Mouse (Mus musculus) intestine, postnatal 0 days (tissue): ENCODE measurements around the gene Hnrnpd. TPM values are rescaled to one million over a fixed set of nuclear protein-coding genes. Genes with fewer than 3 reads are reported as not detected.

Experiments used
- ATAC-seq: fragments of 200-750 bp; cut with Nextera tagmentation; 2 replicates; pipeline ENCODE4 v1.8.0; 2017; ENCODE audit warnings: mild to moderate bottlenecking, moderate TSS enrichment, moderate library complexity
- H3K27ac ChIP-seq: fragments of 300-500 bp; sonication (generic); 2 replicates; pipeline ENCODE4 v1.5.1; 2014; ENCODE audit warnings: mild to moderate bottlenecking, low read depth, low read length, moderate library complexity
- H3K27me3 ChIP-seq: fragments of 300-500 bp; sonication (generic); replicated peaks from 2 replicates; pipeline ENCODE4 v1.6.1; 2014; ENCODE audit warnings: low read length, mixed read lengths; ENCODE audit not compliant: control insufficient read depth, insufficient read depth
- H3K36me3 ChIP-seq: fragments of 300-500 bp; sonication (generic); 2 replicates; pipeline ENCODE4 v1.6.1; 2014; ENCODE audit warnings: mild to moderate bottlenecking, moderate library complexity; ENCODE audit not compliant: control insufficient read depth, insufficient read depth
- H3K4me1 ChIP-seq: fragments of 300-500 bp; sonication (generic); replicated peaks from 2 replicates; pipeline ENCODE4 v1.6.1; 2014; ENCODE audit warnings: antibody characterized with exemption, low read length, mixed read lengths; ENCODE audit not compliant: control insufficient read depth, insufficient read depth
- H3K4me2 ChIP-seq: fragments of 300-500 bp; sonication (generic); replicated peaks from 2 replicates; pipeline ENCODE4 v1.6.1; 2014; ENCODE audit warnings: low read depth, mild to moderate bottlenecking, moderate library complexity
- H3K4me3 ChIP-seq: fragments of 300-500 bp; sonication (generic); 2 replicates; pipeline ENCODE4 v1.5.1; 2014; ENCODE audit warnings: low read depth, low read length
- H3K9ac ChIP-seq: fragments of 300-500 bp; sonication (generic); 2 replicates; pipeline ENCODE4 v1.6.1; 2014; ENCODE audit warnings: mild to moderate bottlenecking, low read depth, low read length
- H3K9me3 ChIP-seq: fragments of 300-500 bp; sonication (generic); 2 replicates; pipeline ENCODE4 v1.6.1; 2016; ENCODE audit warnings: mixed run types; ENCODE audit not compliant: control insufficient read depth
- CTCF ChIP-seq: sonication (generic); IDR thresholded peaks from 2 replicates; pipeline ENCODE4 v1.5.1; 2016; ENCODE audit warnings: low read depth, mild to moderate bottlenecking, control low read depth, antibody characterized with exemption, moderate library complexity
- WGBS: fragments of 180-500 bp; shearing (Covaris S2); extraction: QIAGEN DNeasy Blood & Tissue Kit; methylation state at CpG from one replicate; pipeline ENCODE4 v1.1.7; 2014; 5-methylcytosine and 5-hydroxymethylcytosine counted together
- polyA plus RNA-seq: library from polyadenylated mRNA; unstranded; fragments of >200 nt; fragmentation: Nextera tagmentation; extraction: Ambion mirVana; gene quantifications from 2 replicates; pipeline ENCODE4 v1.2.1, GENCODE M21; 2015

Gene Hnrnpd
- 66.5 and 67.1 TPM in 2 replicates for polyA plus RNA-seq

DNA sequence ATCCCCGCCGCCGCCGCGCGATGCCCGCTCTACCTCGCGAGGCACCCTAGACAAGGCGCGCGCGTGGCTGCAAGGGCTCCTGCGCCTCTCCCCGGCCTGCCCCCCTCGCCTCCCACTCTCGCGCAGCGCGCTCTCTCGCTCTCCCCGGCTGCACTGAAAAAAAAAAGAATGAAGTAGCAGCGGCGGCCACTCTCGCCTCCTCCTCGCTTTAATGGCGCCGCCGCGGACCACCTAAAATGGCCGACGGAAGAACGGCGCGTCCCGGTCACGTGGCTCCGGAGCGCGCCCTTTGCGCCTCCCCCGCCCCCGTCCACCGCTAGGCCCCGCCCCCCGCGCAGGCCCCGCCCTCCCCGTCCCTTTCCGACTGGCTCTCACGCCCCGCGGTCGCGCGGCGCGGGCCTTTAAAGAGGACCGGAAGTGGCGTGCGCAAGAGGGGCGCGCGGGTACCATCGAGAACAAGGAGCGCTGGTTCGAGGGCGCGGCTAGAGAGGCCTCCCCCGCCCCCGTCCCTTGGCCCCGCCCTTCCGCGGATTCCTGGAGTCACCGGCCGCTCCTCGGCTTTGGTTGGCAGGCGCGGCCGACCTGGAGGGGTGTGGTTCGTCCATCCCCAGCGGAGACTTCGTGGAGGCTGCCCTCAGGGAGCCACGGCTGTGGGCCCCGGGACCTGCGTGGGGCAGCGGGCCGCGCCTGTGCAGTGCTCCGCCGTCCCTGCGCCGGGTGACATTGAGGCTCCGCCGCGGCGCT is at the start of gene Hnrnpd, which contains the start of gene 4930524J08Rik:
TSS of gene Hnrnpd (minus strand) at position 240 of the 744 bp plus-strand sequence.
TSS of gene 4930524J08Rik (plus strand) at position 363 of the 744 bp plus-strand sequence.
- Histone ChIP-seq H3K4me2 (peak within 1 kb of the TSS; percentile 72), H3K36me3 (0 out of 2 replicates have a peak, but pooled peaks cover under 1% of the 10 kb centered on the region), H3K9me3 (no peaks in the 10 kb centered on the region), H3K4me1 (peaks cover 6% of the 10 kb centered on the region), H3K9ac (peak within 1 kb of the TSS; percentile 98), H3K4me3 (peak within 1 kb of the TSS; percentile 98), H3K27ac (peak within 1 kb of the TSS; percentile 99), H3K27me3 (no peaks in the 10 kb centered on the region)
- ATAC-seq: peak; percentile 98
- under 1% methylated on average over 82 of the region's 97 CpGs for WGBS
- peak; percentile 20; the same call in 1 of the 2 replicates for TF ChIP-seq CTCF

DNA sequence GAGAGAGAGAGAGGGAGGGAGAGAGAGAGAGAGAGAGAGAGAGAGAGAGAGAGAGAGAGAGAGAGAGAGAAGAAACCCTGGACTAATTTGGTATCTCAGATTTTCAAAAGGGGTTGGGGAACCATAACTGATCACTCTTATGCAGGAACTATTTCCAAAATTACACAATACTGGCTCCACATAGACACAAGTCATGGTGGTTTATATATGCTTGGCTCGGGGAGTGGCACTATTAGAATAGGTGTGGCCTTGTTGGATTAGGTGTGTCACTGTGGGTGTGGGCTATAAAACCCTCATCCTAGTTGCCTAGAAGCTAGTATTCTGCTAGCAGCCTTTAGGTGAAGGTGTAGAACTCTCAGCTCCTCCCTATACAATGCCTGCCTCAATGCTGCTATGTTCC is 46.1 kb upstream of the Hnrnpd start:
- Histone ChIP-seq H3K27me3 (no peaks in the 10 kb centered on the region), H3K9ac (no peak overlapping the region), H3K9me3 (no peaks in the 10 kb centered on the region), H3K36me3 (no peaks in the 10 kb centered on the region), H3K27ac (no peak overlapping the region), H3K4me1 (no peaks in the 10 kb centered on the region), H3K4me2 (no peak overlapping the region), H3K4me3 (no peak overlapping the region)
- no peak for ATAC-seq
- no peak for TF ChIP-seq CTCF
- WGBS: 32% methylated on average over 1 of the region's 1 CpGs

DNA sequence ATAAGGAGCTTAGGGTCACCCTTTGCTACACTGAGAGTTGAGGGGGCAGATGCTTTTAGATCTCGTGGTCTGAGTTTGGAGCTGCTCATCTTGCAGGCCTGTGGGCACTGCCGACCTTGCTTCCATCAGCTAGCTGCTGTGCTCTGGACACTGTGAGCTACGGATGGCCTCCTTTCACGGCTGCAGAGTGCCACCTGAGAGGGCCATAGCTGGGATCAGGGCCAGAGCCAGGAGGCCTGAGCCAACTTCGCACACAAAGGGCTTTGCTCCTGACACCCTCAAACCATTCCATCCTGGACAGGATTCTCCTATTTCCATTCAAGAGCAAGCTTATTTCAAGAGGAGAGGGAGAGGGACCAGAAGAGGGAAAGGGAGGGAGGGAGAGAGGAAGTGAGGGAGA is 45.7 kb upstream of the Hnrnpd start:
- Histone ChIP-seq H3K4me2 (no peak overlapping the region), H3K9ac (no peak overlapping the region), H3K27ac (no peak overlapping the region), H3K4me3 (no peak overlapping the region), H3K4me1 (no peaks in the 10 kb centered on the region), H3K9me3 (no peaks in the 10 kb centered on the region), H3K36me3 (no peaks in the 10 kb centered on the region), H3K27me3 (no peaks in the 10 kb centered on the region)
- WGBS: 78% methylated on average over 5 of the region's 5 CpGs
- ATAC-seq: no peak
- TF ChIP-seq CTCF: no peak

DNA sequence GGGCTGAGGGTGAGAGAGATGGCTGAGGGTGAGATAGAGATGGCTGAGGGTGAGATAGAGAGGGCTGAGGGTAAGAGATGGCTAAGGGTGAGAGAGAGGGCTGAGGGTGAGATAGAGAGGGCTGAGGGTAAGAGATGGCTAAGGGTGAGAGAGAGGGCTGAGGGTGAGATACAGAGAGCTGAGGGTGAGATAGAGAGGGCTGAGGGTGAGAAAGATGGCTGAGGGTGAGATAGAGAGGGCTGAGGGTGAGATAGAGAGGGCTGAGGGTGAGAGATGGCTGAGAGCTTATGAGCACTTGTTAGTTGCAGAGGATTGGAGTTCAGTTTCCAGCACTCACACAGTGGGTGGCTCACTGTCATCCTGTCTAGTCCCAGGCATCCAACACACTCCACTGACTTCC is 41.4 kb upstream of the Hnrnpd start:
- no peak for TF ChIP-seq CTCF
- Histone ChIP-seq H3K4me1 (no peaks in the 10 kb centered on the region), H3K27me3 (no peaks in the 10 kb centered on the region), H3K4me3 (no peak overlapping the region), H3K9ac (no peak overlapping the region), H3K9me3 (no peaks in the 10 kb centered on the region), H3K4me2 (no peak overlapping the region), H3K27ac (no peak overlapping the region), H3K36me3 (no peaks in the 10 kb centered on the region)
- ATAC-seq: no peak

DNA sequence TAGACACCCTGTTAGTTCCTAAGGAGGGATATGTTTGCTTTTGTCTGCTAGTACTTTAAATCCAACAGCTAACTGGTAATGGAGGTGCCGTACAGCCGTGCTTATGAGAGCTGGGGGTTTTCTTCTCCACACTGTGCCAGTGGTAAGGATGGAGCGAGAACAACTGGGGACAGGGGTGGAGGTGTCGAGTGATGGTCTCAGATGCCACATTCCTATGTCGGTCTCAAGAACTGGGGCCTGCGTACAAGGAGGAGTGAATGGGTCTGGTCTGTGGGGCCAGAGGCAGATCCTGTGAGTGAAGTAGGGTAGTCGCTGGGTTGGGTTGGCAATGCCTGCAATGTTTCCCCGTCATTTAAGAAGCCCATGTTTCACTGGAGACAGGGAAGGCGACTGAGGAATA is 33.9 kb upstream of the Hnrnpd start:
- H3K4me3 ChIP-seq: no peak overlapping the region
- WGBS: 88% methylated on average over 9 of the region's 9 CpGs
- TF ChIP-seq CTCF: no peak
- no peaks in the 10 kb centered on the region for H3K4me1 ChIP-seq
- no peaks in the 10 kb centered on the region for H3K27me3 ChIP-seq
- H3K27ac ChIP-seq: no peak overlapping the region
- no peak overlapping the region for H3K9ac ChIP-seq
- no peaks in the 10 kb centered on the region for H3K36me3 ChIP-seq
- H3K4me2 ChIP-seq: no peak overlapping the region
- no peak for ATAC-seq
- H3K9me3 ChIP-seq: no peaks in the 10 kb centered on the region

DNA sequence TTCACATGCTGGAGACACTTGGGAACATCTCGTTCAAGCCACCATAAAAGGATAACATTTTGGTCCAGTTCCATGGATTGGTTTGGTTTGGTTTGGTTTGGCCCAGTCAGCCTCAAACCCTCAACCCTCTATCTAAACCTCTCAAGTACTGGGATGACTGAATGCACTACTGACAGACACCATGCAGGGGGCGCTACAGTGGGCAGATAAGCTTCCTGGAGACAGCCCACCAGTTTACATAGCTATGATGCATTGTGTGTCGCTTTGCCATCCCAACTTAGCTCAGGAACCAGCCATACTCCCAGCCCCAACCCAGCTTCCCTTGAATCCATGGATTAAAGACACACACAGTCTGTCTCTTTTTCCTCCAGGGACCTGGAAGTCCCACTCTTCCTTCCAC is 29.7 kb upstream of the Hnrnpd start:
- Histone ChIP-seq H3K9ac (no peak overlapping the region), H3K4me2 (no peak overlapping the region), H3K27me3 (no peaks in the 10 kb centered on the region), H3K4me1 (peaks cover 7% of the 10 kb centered on the region), H3K27ac (no peak overlapping the region), H3K36me3 (no peaks in the 10 kb centered on the region), H3K9me3 (no peaks in the 10 kb centered on the region), H3K4me3 (no peak overlapping the region)
- WGBS: 54% methylated on average over 3 of the region's 3 CpGs
- peak; percentile 46 for TF ChIP-seq CTCF
- ATAC-seq: no peak
